Mouse (Mus musculus) bone marrow, adult 2 months (tissue): Measurements from ENCODE around the gene Hadhb.

Experiments used
- CTCF ChIP-seq: fragments of 200-500 bp; IDR thresholded peaks from 2 replicates; pipeline ENCODE4 v1.5.1; 2011; ENCODE audit warnings: low read length, control low read depth; ENCODE audit not compliant: control insufficient read depth, insufficient read depth
- POLR2A ChIP-seq: fragments of 200-500 bp; IDR thresholded peaks from 2 replicates; pipeline ENCODE4 v1.6.1; 2011; ENCODE audit warnings: low read depth, mild to moderate bottlenecking, control low read depth, low read length, borderline replicate concordance; ENCODE audit not compliant: control insufficient read depth

DNA sequence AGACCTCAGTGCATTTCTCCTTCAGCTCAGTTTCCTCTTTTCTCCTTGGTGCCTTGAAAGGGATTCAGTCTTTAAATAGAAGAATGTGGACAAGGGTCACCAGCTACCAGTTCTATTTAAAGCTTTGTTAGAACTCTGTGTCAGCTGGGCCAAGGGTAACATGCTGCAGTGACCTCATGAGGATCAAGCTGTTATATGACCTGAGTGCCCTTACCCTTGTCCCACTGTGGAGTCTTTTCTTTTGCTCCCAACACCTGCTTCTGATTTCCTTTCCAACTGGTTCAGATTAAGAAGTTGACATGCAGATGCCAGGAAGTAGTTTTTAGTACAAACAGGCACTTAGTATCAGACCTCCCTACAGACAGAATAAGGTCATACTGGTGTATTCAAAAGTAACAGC, 17.1 kb downstream of the Hadhb start:
- TF ChIP-seq CTCF (no peak), POLR2A (no peak)
